In genomic region chr16:13714910-13715309, GRCm38 (mm10) we compare ENCODE assay signal across 22 mouse cellular contexts. TPM values are rescaled to one million over a fixed set of nuclear protein-coding genes. Genes with fewer than 3 reads are reported as not detected.
A peak's percentile ranks its signal among the peaks of the same experiment; 100 is the strongest.
DNase-seq lines count a peak whose midpoint lies in the region; ATAC-seq and TF ChIP-seq lines count a peak whose summit lies in the region.
"Had no signal": no experiment of that assay in that cellular context is flagged by ENCODE, and none has a peak within 500 bp of the region (broad histone marks: within the 10 kb centered on the region; RNA-seq: fewer than 3 reads in every experiment).

No protein-coding gene starts in this region.

- WGBS in liver, adult 2 months = 32% methylated on average over 3 of the region's 3 CpGs
- 84% methylated on average over 3 of the region's 3 CpGs for WGBS in liver, embryonic 11.5 days
- WGBS in intestine, embryonic 16.5 days = 69% methylated on average over 3 of the region's 3 CpGs
- WGBS in stomach, embryonic 14.5 days = 75% methylated on average over 3 of the region's 3 CpGs
- 95% methylated on average over 3 of the region's 3 CpGs for WGBS in hindbrain, embryonic 10.5 days
- 93% methylated on average over 3 of the region's 3 CpGs for WGBS in forebrain, embryonic 15.5 days

- H3K4me1 ChIP-seq in liver, adult 2 months (ENCODE audit: control insufficient read depth, insufficient read depth, low read length) = peaks cover 4% of the 10 kb centered on the region
- no peaks in the 10 kb centered on the region for H3K4me1 ChIP-seq in liver, embryonic 11.5 days (replicated peaks; ENCODE audit: control insufficient read depth, insufficient read depth, low read length)
- H3K4me1 ChIP-seq in intestine, embryonic 16.5 days (ENCODE audit: control insufficient read depth, insufficient read depth, low read length) = no peaks in the 10 kb centered on the region; the same call in 1 of the 2 replicates
- H3K4me1 ChIP-seq in stomach, embryonic 14.5 days (ENCODE audit: control insufficient read depth, insufficient read depth, low read length) = no peaks in the 10 kb centered on the region
- no peaks in the 10 kb centered on the region for H3K4me1 ChIP-seq in hindbrain, embryonic 10.5 days (replicated peaks)
- no peaks in the 10 kb centered on the region for H3K4me1 ChIP-seq in forebrain, embryonic 15.5 days
- H3K4me1 ChIP-seq: embryonic facial prominence, embryonic 10.5 days; forebrain, embryonic 12.5 days; heart, embryonic 15.5 days; hindbrain, embryonic 15.5 days had no signal

- no peak overlapping the region for H3K27ac ChIP-seq in liver, adult 2 months (replicated peaks; ENCODE audit: insufficient read depth, low read depth, low read length)
- H3K27ac ChIP-seq in liver, embryonic 11.5 days (ENCODE audit: low read depth, low read length) = no peak overlapping the region
- peak overlapping the region; percentile 81 for H3K27ac ChIP-seq in intestine, embryonic 16.5 days (ENCODE audit: low read length)
- no peak overlapping the region; the same call in 1 of the 2 replicates for H3K27ac ChIP-seq in stomach, embryonic 14.5 days (ENCODE audit: low read length)
- H3K27ac ChIP-seq in hindbrain, embryonic 10.5 days = no peak overlapping the region
- H3K27ac ChIP-seq in forebrain, embryonic 15.5 days (replicated peaks) = no peak overlapping the region
- H3K27ac ChIP-seq: embryonic facial prominence, embryonic 10.5 days; forebrain, embryonic 12.5 days; gastrocnemius, adult 2 months; heart, adult 2 months; heart, embryonic 15.5 days; hindbrain, embryonic 15.5 days had no signal

- H3K27me3 ChIP-seq in liver, adult 2 months (ENCODE audit: control insufficient read depth, insufficient read depth, low read length) = no peaks in the 10 kb centered on the region
- no peaks in the 10 kb centered on the region for H3K27me3 ChIP-seq in liver, embryonic 11.5 days (replicated peaks; ENCODE audit: control insufficient read depth, insufficient read depth, low read length)
- H3K27me3 ChIP-seq in intestine, embryonic 16.5 days (replicated peaks; ENCODE audit: control insufficient read depth, insufficient read depth, low read length) = no peaks in the 10 kb centered on the region
- H3K27me3 ChIP-seq in stomach, embryonic 14.5 days (ENCODE audit: control insufficient read depth, insufficient read depth, low read length) = no peaks in the 10 kb centered on the region
- H3K27me3 ChIP-seq in hindbrain, embryonic 10.5 days (ENCODE audit: insufficient read depth, poor library complexity, severe bottlenecking) = no peaks in the 10 kb centered on the region
- no peaks in the 10 kb centered on the region for H3K27me3 ChIP-seq in forebrain, embryonic 15.5 days
- H3K27me3 ChIP-seq: CH12.LX; forebrain, embryonic 12.5 days; heart, embryonic 15.5 days; hindbrain, embryonic 15.5 days had no signal

- DNase-seq in liver, adult 2 months (ENCODE audit: extremely low read depth, low read depth, low spot score) = peak; percentile 46
- DNase-seq in liver, embryonic 11.5 days (ENCODE audit: low spot score) = no peak
- DNase-seq in hindbrain, embryonic 10.5 days (ENCODE audit: low spot score) = no peak
- DNase-seq in adrenal gland, postnatal 14 days = no peak
- DNase-seq: adrenal gland, adult 2 months; adrenal gland, postnatal 36 days; cerebellum, adult 2 months; cerebellum, postnatal 10 days; forebrain, postnatal 0 days; gastrocnemius, adult 2 months; gastrocnemius, postnatal 36 days; heart, adult 2 months; heart, postnatal 14 days had no signal

- H3K4me3 ChIP-seq in liver, adult 2 months (ENCODE audit: insufficient read depth, low read depth, low read length) = no peak overlapping the region
- H3K4me3 ChIP-seq in liver, embryonic 11.5 days (ENCODE audit: low read depth, low read length) = no peak overlapping the region
- H3K4me3 ChIP-seq in intestine, embryonic 16.5 days (ENCODE audit: low read length) = no peak overlapping the region
- no peak overlapping the region for H3K4me3 ChIP-seq in stomach, embryonic 14.5 days (ENCODE audit: low read depth, low read length)
- no peak overlapping the region for H3K4me3 ChIP-seq in hindbrain, embryonic 10.5 days
- no peak overlapping the region for H3K4me3 ChIP-seq in forebrain, embryonic 15.5 days
- H3K4me3 ChIP-seq: embryonic facial prominence, embryonic 10.5 days; forebrain, embryonic 12.5 days; gastrocnemius, adult 2 months; heart, adult 2 months; heart, embryonic 15.5 days; hindbrain, embryonic 15.5 days had no signal

- no peaks in the 10 kb centered on the region for H3K9me3 ChIP-seq in liver, embryonic 11.5 days (ENCODE audit: control insufficient read depth, low read length)
- no peaks in the 10 kb centered on the region for H3K9me3 ChIP-seq in intestine, embryonic 16.5 days (ENCODE audit: control insufficient read depth, low read length)
- no peaks in the 10 kb centered on the region for H3K9me3 ChIP-seq in stomach, embryonic 14.5 days (ENCODE audit: control insufficient read depth, low read depth, low read length)
- no peaks in the 10 kb centered on the region for H3K9me3 ChIP-seq in hindbrain, embryonic 10.5 days
- no peaks in the 10 kb centered on the region for H3K9me3 ChIP-seq in forebrain, embryonic 15.5 days
- H3K9me3 ChIP-seq: embryonic facial prominence, embryonic 10.5 days; forebrain, embryonic 12.5 days; heart, embryonic 15.5 days; hindbrain, embryonic 15.5 days had no signal

- no peak for ATAC-seq in liver, embryonic 11.5 days (replicated peaks; ENCODE audit: low FRiP score)
- peak; percentile 99 for ATAC-seq in intestine, embryonic 16.5 days
- ATAC-seq in stomach, embryonic 14.5 days (ENCODE audit: insufficient number of reproducible peaks, insufficient read depth, low FRiP score, low read depth) = peak; percentile 69
- no peak for ATAC-seq in forebrain, embryonic 15.5 days (replicated peaks)
- ATAC-seq: forebrain, postnatal 0 days had no signal

- no peak for TF ChIP-seq POLR2A in liver, adult 2 months (IDR thresholded peaks at IDR 0.05; ENCODE audit: extremely low read depth, insufficient read depth, low read length)

- H3K9ac ChIP-seq in liver, adult 2 months (ENCODE audit: low read depth, low read length) = no peak overlapping the region
- no peak overlapping the region for H3K9ac ChIP-seq in liver, embryonic 11.5 days (ENCODE audit: low read depth, low read length)
- H3K9ac ChIP-seq in intestine, embryonic 16.5 days (ENCODE audit: low read depth, low read length) = no peak overlapping the region
- no peak overlapping the region for H3K9ac ChIP-seq in stomach, embryonic 14.5 days (replicated peaks; ENCODE audit: low read depth, low read length)
- no peak overlapping the region for H3K9ac ChIP-seq in forebrain, embryonic 15.5 days (replicated peaks)
- H3K9ac ChIP-seq: forebrain, embryonic 12.5 days; forebrain, postnatal 0 days; heart, embryonic 15.5 days; hindbrain, embryonic 15.5 days had no signal

- TF ChIP-seq CTCF in liver, adult 2 months (IDR thresholded peaks at IDR 0.05; ENCODE audit: low read depth, low read length) = no peak

- no peaks in the 10 kb centered on the region for H3K36me3 ChIP-seq in liver, adult 2 months (ENCODE audit: control insufficient read depth, insufficient read depth, low read length)
- H3K36me3 ChIP-seq in liver, embryonic 11.5 days (ENCODE audit: control insufficient read depth, insufficient read depth, low read length) = no peaks in the 10 kb centered on the region
- no peaks in the 10 kb centered on the region for H3K36me3 ChIP-seq in intestine, embryonic 16.5 days (ENCODE audit: control insufficient read depth, insufficient read depth, low read length)
- H3K36me3 ChIP-seq in stomach, embryonic 14.5 days (ENCODE audit: control insufficient read depth, insufficient read depth, low read length) = no peaks in the 10 kb centered on the region
- H3K36me3 ChIP-seq in hindbrain, embryonic 10.5 days = no peaks in the 10 kb centered on the region
- no peaks in the 10 kb centered on the region for H3K36me3 ChIP-seq in forebrain, embryonic 15.5 days
- H3K36me3 ChIP-seq: embryonic facial prominence, embryonic 10.5 days; forebrain, embryonic 12.5 days; heart, embryonic 15.5 days; hindbrain, embryonic 15.5 days had no signal

- no peaks in the 10 kb centered on the region for H3K79me2 ChIP-seq in liver, adult 2 months (ENCODE audit: control insufficient read depth, insufficient read depth, low read length)

- no peak overlapping the region for H3K4me2 ChIP-seq in liver, embryonic 11.5 days
- H3K4me2 ChIP-seq in intestine, embryonic 16.5 days (ENCODE audit: low read depth, low read length) = no peak overlapping the region
- H3K4me2 ChIP-seq in stomach, embryonic 14.5 days (replicated peaks; ENCODE audit: low read depth, low read length) = no peak overlapping the region
- H3K4me2 ChIP-seq in forebrain, embryonic 15.5 days (replicated peaks) = no peak overlapping the region
- H3K4me2 ChIP-seq: forebrain, embryonic 12.5 days; heart, embryonic 11.5 days; heart, embryonic 15.5 days; hindbrain, embryonic 15.5 days had no signal

RNA-seq across cellular contexts. Expression of gene Pla2g10, which starts 15.9 kb away (rescaled TPM):
- not detected in 2 replicates for total RNA-seq in liver, adult 2 months (2014; rRNA removed)
- polyA plus RNA-seq in liver, adult 2 months (2012; rRNA removed) = not detected in 2 replicates
- polyA plus RNA-seq in liver, embryonic 11.5 days (2014; fragmentation: Nextera tagmentation; extraction: Ambion mirVana) = 0.48 and 1.2 TPM in 2 replicates
- polyA plus RNA-seq in intestine, embryonic 16.5 days (2015; fragmentation: Nextera tagmentation; extraction: Ambion mirVana) = 8.5 and 8.7 TPM in 2 replicates
- 20.7 and 27.3 TPM in 2 replicates for polyA plus RNA-seq in stomach, embryonic 14.5 days (2014; fragmentation: Nextera tagmentation; extraction: Ambion mirVana)
- polyA plus RNA-seq in hindbrain, embryonic 10.5 days (2016; fragmentation: Nextera tagmentation; extraction: Ambion mirVana) = 0.27 and 0.51 TPM in 2 replicates
- polyA plus RNA-seq in forebrain, embryonic 15.5 days (2015; fragmentation: Nextera tagmentation; extraction: Ambion mirVana) = not detected in 2 replicates
- not detected in 2 replicates for total RNA-seq in adrenal gland, postnatal 14 days (2021)
- total RNA-seq: adrenal gland, adult 2 months; adrenal gland, postnatal 36 days; CH12.LX; forebrain, postnatal 0 days; gastrocnemius, adult 2 months; gastrocnemius, postnatal 36 days; heart, adult 2 months; heart, postnatal 14 days had no signal
- polyA plus RNA-seq: adrenal gland, adult 2 months; cerebellum, adult 2 months; heart, embryonic 11.5 days had no signal

RNA-seq across cellular contexts. Expression of gene 3110001I22Rik, which starts 43.2 kb away (rescaled TPM):
- 6.1 and 7.9 TPM in 2 replicates for total RNA-seq in liver, adult 2 months (2014; rRNA removed)
- polyA plus RNA-seq in liver, adult 2 months (2012; rRNA removed) = 0.66 TPM in 2 replicates
- 4.9 and 5.2 TPM in 2 replicates for polyA plus RNA-seq in liver, embryonic 11.5 days (2014; fragmentation: Nextera tagmentation; extraction: Ambion mirVana)
- polyA plus RNA-seq in intestine, embryonic 16.5 days (2015; fragmentation: Nextera tagmentation; extraction: Ambion mirVana) = 3.4 and 4.1 TPM in 2 replicates
- 6.5 and 7.2 TPM in 2 replicates for polyA plus RNA-seq in stomach, embryonic 14.5 days (2014; fragmentation: Nextera tagmentation; extraction: Ambion mirVana)
- 8.7 and 10.0 TPM in 2 replicates for polyA plus RNA-seq in hindbrain, embryonic 10.5 days (2016; fragmentation: Nextera tagmentation; extraction: Ambion mirVana)
- 7.0 and 8.4 TPM in 2 replicates for polyA plus RNA-seq in forebrain, embryonic 15.5 days (2015; fragmentation: Nextera tagmentation; extraction: Ambion mirVana)
- total RNA-seq in adrenal gland, postnatal 14 days (2021) = 6.3 and 8.5 TPM in 2 replicates

RNA-seq across cellular contexts. Expression of gene Bfar, which starts 43.3 kb away (rescaled TPM):
- total RNA-seq in liver, adult 2 months (2014; rRNA removed) = 36.0 and 44.9 TPM in 2 replicates
- 23.0 and 23.4 TPM in 2 replicates for polyA plus RNA-seq in liver, adult 2 months (2012; rRNA removed)
- 28.6 and 28.8 TPM in 2 replicates for polyA plus RNA-seq in liver, embryonic 11.5 days (2014; fragmentation: Nextera tagmentation; extraction: Ambion mirVana)
- polyA plus RNA-seq in intestine, embryonic 16.5 days (2015; fragmentation: Nextera tagmentation; extraction: Ambion mirVana) = 36.6 and 38.3 TPM in 2 replicates
- polyA plus RNA-seq in stomach, embryonic 14.5 days (2014; fragmentation: Nextera tagmentation; extraction: Ambion mirVana) = 53.8 and 54.9 TPM in 2 replicates
- 34.1 and 38.0 TPM in 2 replicates for polyA plus RNA-seq in hindbrain, embryonic 10.5 days (2016; fragmentation: Nextera tagmentation; extraction: Ambion mirVana)
- polyA plus RNA-seq in forebrain, embryonic 15.5 days (2015; fragmentation: Nextera tagmentation; extraction: Ambion mirVana) = 52.7 and 53.1 TPM in 2 replicates
- total RNA-seq in adrenal gland, postnatal 14 days (2021) = 56.5 and 58.6 TPM in 2 replicates

RNA-seq across cellular contexts. Expression of gene Parn, which starts 46.9 kb away (rescaled TPM):
- 14.0 and 14.4 TPM in 2 replicates for total RNA-seq in liver, adult 2 months (2014; rRNA removed)
- polyA plus RNA-seq in liver, adult 2 months (2012; rRNA removed) = 8.8 and 9.1 TPM in 2 replicates
- polyA plus RNA-seq in liver, embryonic 11.5 days (2014; fragmentation: Nextera tagmentation; extraction: Ambion mirVana) = 43.9 and 51.2 TPM in 2 replicates
- 35.8 and 39.4 TPM in 2 replicates for polyA plus RNA-seq in intestine, embryonic 16.5 days (2015; fragmentation: Nextera tagmentation; extraction: Ambion mirVana)
- 36.8 and 41.7 TPM in 2 replicates for polyA plus RNA-seq in stomach, embryonic 14.5 days (2014; fragmentation: Nextera tagmentation; extraction: Ambion mirVana)
- 41.2 and 48.3 TPM in 2 replicates for polyA plus RNA-seq in hindbrain, embryonic 10.5 days (2016; fragmentation: Nextera tagmentation; extraction: Ambion mirVana)
- 41.2 and 42.3 TPM in 2 replicates for polyA plus RNA-seq in forebrain, embryonic 15.5 days (2015; fragmentation: Nextera tagmentation; extraction: Ambion mirVana)
- 34.1 and 34.6 TPM in 2 replicates for total RNA-seq in adrenal gland, postnatal 14 days (2021)

Comparison
In these comparisons a context has a peak if more than half of its experiments do, and no peak if none do; other contexts are left out.
1. ATAC-seq: peak in intestine, embryonic 16.5 days (single experiment) and stomach, embryonic 14.5 days (single experiment); none in liver, embryonic 11.5 days (single experiment) and forebrain, embryonic 15.5 days (single experiment).